Mouse (Mus musculus) NIH3T3 (cell line): ENCODE measurements around the gene As3mt.
A peak's percentile ranks its signal among the peaks of the same experiment; 100 is the strongest.
"Not testable (repeated sequence)": the region's sequence is repeated elsewhere in the genome, so short reads cannot be mapped to it uniquely, and the experiment has no call there.

Experiments
- DNase-seq: peaks from one replicate; pipeline ENCODE4 v3.0.0-alpha.2; 2012; ENCODE audit warnings: low read depth

As3mt gene

GRCm38 (mm10) chr19:46699011-46699481, 8.2 kb upstream of the As3mt start:
- peak; percentile 64 for DNase-seq

GRCm38 (mm10) chr19:46701156-46701555, 6.1 kb upstream of the As3mt start:
- no peak for DNase-seq

- DNase-seq, result no peak
Observed at GRCm38 (mm10) chr19:46705779-46706495, 1.3 kb upstream of the As3mt start.

- DNase-seq, result no peak
Observed at GRCm38 (mm10) chr19:46706540-46707295, 540 bp upstream of the As3mt start.

GRCm38 (mm10) chr19:46710614-46711013, 3.4 kb downstream of the As3mt start:
- DNase-seq, result no peak

DNA sequence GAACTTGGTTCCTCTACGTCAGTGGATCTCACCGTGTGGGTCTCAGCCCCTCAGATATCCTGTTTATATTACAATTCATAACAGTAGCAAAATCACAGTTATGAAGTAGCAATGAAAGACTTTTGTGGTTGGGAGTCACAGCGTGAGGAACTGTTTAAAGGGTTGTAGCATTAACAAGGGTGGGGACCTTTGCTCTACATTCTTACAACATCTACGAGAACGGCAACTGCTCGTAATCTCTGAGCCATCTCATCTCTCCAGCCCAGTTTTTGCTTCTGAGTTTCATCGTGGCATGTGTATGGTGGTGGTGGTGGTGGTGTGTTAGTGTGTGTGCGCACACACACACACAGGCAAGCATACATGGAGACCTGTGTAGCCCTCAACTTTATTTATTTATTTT, 7.0 kb downstream of the As3mt start:
- DNase-seq, result no peak

GRCm38 (mm10) chr19:46715016-46715415, 7.8 kb downstream of the As3mt start:
- DNase-seq, result no peak

GRCm38 (mm10) chr19:46718150-46718549, 10.9 kb downstream of the As3mt start:
- DNase-seq, result peak; percentile 48

DNA sequence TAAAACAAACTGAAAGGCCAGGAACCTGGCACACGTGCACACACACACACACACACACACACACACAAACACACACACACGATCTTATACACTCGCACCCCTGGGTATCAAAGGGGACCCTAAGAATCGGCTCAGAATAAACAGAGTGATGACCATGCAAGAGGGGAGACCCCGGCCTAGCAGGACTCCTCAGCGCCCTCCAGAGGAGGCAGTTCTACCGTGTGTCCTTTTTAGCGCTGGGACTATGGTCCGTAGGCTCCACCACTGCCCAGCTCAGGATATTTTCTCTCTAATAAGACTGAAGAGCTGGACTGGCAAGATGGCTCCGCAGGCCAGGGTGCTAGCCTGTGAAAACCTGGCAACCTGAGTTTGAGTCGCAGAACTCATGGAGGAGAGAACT, 17.2 kb downstream of the As3mt start:
- no peak for DNase-seq

GRCm38 (mm10) chr19:46726142-46726541, 18.9 kb downstream of the As3mt start:
- no peak for DNase-seq

DNA sequence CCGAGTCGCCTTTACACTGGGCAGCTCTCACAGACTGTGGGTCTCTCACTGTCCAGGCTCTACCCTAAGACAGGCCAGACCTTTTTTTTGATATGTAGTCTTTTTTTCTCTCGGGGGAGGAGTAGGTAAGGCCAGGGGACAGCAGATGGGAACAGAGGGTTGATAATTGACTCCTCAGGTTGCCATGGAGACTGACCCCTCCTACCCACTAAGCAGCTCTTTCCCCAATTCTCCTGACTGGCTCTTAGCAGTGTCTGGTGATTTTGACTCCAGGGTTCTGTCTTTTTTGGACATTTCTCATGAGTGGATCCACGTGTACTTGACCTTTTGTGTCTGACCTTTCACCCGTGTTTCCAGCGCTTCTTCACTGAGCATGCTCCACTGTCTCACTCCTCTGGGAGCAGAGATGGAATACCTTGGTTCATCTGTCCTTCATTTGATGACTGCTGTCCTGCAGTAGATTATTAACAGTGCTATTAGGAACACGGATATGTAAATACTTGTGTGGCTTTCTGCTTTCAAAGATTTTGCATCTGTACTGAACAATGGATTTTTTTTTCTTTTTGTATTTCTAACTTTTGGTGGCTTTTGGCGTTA, 20.0 kb downstream of the As3mt start:
- no peak for DNase-seq

DNA sequence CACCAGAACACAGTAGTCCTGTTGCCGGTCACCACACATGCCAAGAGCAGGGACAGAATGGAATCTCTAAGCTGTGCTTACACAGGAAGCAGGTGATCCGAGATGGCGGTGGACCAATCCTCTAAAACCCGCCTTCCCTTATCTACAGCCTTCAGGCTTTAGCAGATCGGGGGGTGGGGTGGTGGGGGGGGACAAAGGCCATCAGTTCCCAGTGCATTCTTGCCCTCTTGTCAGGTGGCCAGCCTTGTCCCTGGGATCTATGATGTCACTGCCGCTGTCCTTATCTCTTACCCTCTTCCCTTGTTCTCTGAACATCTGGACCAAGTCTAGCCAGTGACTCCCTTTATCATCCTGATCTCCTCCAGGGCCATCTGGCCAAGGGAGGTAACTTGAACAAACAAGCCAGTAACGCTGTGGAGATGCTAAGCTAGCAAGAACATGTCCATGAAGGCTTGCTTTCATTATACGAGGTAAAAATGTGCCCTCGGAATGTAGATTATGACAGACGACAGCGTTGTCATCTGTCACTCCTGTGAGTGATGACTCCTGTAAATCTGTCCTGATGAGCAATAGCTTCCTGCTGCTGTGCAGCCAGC, 20.8 kb downstream of the As3mt start:
- no peak for DNase-seq

GRCm38 (mm10) chr19:46728909-46729308, 21.7 kb downstream of the As3mt start:
- no peak for DNase-seq

GRCm38 (mm10) chr19:46731351-46731750, 24.1 kb downstream of the As3mt start:
- no peak for DNase-seq

GRCm38 (mm10) chr19:46732673-46733072, 25.4 kb downstream of the As3mt start:
- DNase-seq, result not testable (repeated sequence)

- no peak for DNase-seq
Observed at GRCm38 (mm10) chr19:46733626-46734025, 26.4 kb downstream of the As3mt start.

GRCm38 (mm10) chr19:46735241-46735640, 28.0 kb downstream of the As3mt start:
- DNase-seq, result no peak

DNA sequence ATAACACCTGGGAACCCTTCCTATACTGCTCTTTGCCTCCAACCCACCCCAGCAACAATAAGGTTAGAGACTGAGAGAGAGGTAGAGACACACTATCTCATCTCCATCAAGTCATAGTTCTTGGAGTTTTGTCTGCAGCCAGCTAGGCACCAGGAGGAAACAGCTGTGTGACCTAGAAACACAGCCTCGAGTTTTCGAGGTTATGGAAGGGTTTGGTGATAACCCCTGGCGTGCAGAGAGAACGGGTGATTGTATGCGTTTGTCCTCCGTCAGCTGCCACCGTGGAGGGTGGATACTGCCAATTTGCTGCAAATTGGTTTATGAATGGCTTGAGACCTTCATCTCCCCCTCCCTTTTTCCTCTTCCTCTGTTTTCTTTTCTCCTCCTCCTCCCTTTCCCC, 29.8 kb downstream of the As3mt start:
- no peak for DNase-seq

- DNase-seq, result peak; percentile 88
Observed at GRCm38 (mm10) chr19:46740341-46741008, 33.2 kb downstream of the As3mt start.

- DNase-seq, result peak; percentile 62
Observed at GRCm38 (mm10) chr19:46741574-46741973, 34.3 kb downstream of the As3mt start.

DNA sequence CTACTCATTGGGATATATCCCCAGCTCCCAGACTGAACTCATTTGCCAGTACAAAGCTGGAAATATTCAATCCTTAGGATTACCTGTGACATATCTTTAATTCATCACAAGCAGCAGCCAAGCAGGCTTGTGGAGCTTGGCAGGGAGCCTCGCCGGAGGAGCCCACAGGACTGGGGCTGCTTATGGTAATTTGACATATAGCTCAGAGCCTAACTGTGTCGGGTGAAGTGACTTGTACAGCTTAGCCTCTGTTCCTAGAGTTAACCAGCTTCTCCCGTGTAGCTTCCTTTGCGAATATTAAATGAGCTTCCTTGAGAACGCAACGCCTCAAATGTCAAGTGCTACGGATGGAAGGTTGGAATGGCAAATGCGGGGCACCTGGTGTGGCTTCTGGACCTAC, 37.4 kb downstream of the As3mt start:
- no peak for DNase-seq

GRCm38 (mm10) chr19:46747799-46748198, 40.5 kb downstream of the As3mt start:
- DNase-seq, result no peak
